Mouse (Mus musculus) testis, postnatal 10 days (tissue): ENCODE data around the gene Iffo2.

Source experiments
- DNase-seq: peaks from one replicate; pipeline ENCODE4 v3.0.0; 2021; ENCODE audit warnings: low spot score

Iffo2 gene

GRCm38 (mm10) chr4:139640775-139641174 lies 110.4 kb downstream of the Iffo2 start:
- DNase-seq, result no peak

GRCm38 (mm10) chr4:139641829-139642425 lies 111.6 kb downstream of the Iffo2 start:
- DNase-seq, result no peak

- DNase-seq, result peak; percentile 89
Observed at GRCm38 (mm10) chr4:139643972-139644371, 113.6 kb downstream of the Iffo2 start.

GRCm38 (mm10) chr4:139646916-139647315 lies 116.6 kb downstream of the Iffo2 start:
- DNase-seq, result no peak

GRCm38 (mm10) chr4:139650086-139650743 lies 119.9 kb downstream of the Iffo2 start:
- DNase-seq, result no peak

GRCm38 (mm10) chr4:139650907-139651306 lies 120.6 kb downstream of the Iffo2 start:
- DNase-seq, result no peak

- DNase-seq, result no peak
Observed at GRCm38 (mm10) chr4:139653238-139653637, 122.9 kb downstream of the Iffo2 start, which contains the start of gene Tas1r2. Gene Tas1r2 (plus strand): TSS chr4:139653538.

- DNase-seq, result no peak
Observed at GRCm38 (mm10) chr4:139661897-139662296, 131.5 kb downstream of the Iffo2 start.

GRCm38 (mm10) chr4:139667632-139668031 lies 137.3 kb downstream of the Iffo2 start:
- DNase-seq, result no peak

GRCm38 (mm10) chr4:139669847-139670246 lies 139.5 kb downstream of the Iffo2 start:
- peak; percentile 76 for DNase-seq
